Mouse (Mus musculus) layer of hippocampus, adult 9-10 months (tissue): ENCODE data around the gene Krtap10-4.
"Not testable (repeated sequence)": the region's sequence is repeated elsewhere in the genome, so short reads cannot be mapped to it uniquely, and the experiment has no call there.

Source experiments
- DNase-seq: peaks from one replicate; pipeline ENCODE4 v3.0.0; 2022; ENCODE audit warnings: low spot score

Gene Krtap10-4

DNA sequence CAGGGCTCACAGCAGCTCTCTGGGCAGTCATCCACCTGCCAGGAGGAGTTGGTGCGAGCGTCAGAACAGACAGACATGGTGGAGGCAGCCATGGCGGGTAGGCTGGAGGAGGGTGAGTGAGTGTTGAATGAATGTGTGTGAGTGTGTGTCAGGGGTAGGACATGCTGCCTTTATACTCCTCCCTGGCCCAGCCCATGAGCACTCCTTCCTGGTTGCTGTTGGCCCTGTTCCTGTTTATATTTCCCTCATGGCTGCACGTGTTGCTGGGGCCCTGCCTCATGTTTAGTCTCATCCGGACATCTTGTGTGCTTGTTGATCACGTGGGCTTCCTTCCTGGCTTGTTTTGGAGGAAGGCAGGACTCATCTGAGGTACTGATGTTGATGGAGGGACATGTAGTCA is at the start of gene Krtap10-4:
TSS of gene Krtap10-4 (minus strand) at position 145 of the 400 bp plus-strand sequence.
- DNase-seq, result no peak

DNA sequence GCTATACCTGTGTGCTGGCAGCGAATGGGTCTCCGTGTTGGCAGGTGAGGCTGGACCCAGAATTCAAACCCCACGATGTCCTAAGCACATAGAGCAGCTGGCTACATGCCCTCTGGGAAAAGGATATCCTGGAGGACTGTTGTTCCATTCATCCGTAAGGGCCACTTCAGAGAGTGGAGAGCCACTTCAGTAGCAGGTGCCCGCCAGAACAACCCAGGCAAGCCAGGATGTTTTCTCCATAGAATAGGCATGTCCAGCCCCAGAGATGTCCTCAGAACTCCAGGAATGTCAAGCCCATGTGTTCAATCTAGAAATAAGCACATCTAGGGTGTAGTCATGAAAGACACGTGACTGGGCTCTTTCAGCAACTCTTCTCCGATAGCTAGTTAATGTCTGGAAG is 42.8 kb upstream of the Krtap10-4 start:
- DNase-seq, result no peak

DNA sequence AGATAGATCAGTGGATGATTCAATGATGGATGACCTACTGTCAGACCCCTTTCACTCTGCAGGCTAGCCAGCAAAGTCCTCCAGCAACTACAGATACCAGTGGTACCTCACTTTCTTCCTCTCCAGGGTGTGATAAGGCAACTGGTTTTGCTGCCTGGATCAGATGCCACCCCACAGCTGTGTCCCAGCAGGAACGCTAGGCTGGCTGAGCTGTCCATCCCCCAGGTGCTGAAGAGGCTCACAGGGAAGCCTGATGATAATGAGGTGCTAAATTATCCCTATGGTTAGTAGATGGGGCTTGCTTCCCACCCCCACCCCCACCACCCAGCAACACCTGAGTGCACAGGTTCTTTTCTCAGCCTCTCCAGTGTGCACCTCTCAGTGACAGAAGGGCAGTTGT is 40.7 kb upstream of the Krtap10-4 start:
- no peak for DNase-seq

DNA sequence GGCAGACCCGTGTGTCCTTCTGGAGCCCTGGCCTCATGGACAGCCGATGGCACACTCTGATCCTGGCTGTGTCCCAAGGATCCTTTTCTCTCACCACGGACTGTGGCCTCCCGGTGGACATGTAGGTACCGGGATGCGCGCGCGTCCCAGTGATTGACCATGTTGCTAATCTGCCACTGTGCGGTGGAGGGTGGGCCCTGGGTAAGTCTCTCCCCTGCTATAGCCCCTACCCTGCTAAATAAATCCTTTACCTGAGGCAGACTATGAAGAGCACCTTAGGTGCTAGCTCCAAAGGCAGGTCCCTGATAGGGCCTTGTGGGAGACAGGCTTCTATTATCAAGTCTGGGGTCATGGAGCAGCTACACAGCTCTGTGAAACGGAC is 37.9 kb upstream of the Krtap10-4 start:
- DNase-seq, result no peak

DNA sequence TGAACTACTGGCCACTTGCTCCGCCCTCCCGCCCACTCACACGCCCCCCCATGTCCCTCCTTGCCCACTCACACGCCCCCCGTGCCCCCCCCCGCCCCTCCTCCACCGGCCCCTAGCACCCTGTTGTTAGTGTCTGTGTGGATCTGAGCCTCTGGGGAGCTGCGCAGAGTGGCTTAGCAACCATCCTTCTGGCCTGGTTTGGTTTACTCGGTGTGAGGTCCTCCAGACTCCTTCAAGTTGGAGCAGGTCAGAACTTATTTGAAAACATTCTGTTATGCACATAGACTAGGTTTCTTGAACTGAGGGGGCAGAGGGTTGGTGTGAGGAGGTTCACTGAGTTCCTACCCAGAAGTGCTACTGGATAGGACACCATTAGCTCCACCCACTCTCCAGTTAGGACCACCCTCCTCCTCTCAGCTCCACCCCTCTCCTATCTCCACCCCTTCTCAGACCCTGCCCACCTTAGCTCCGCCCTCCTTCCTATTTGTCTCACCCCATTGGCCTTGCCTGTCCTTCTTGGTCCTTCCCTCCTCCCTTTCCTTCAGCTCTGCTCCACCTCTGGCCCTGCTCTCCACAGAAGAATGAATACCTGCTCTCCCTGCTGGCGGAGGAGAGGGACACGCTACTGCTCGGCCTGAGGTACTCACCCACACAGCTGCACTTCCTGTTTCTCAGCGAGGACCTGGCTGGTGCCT is 37.3 kb upstream of the Krtap10-4 start:
- no peak for DNase-seq

DNA sequence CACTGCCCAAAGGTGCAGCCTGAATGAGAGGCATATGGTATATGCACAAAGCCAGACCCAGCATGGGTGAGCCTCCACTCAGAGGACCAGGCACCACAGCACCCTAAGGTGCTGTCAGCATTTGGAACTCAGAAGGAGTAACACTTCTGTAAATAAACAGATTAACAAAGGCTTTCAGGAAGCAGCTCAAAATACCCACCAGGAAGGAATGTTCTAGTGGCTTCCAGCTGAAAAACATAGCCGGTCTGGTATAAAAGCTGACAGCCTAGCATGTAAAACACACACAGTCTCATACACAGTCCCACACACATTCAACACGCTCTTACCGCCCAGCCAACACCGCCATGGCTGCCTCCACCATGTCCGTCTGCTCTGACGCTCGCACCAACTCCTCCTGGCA is 34.8 kb upstream of the Krtap10-4 start, which contains the start of gene Gm3285:
TSS of gene Gm3285 (plus strand) at position 301 of the 400 bp plus-strand sequence.
- no peak for DNase-seq

DNA sequence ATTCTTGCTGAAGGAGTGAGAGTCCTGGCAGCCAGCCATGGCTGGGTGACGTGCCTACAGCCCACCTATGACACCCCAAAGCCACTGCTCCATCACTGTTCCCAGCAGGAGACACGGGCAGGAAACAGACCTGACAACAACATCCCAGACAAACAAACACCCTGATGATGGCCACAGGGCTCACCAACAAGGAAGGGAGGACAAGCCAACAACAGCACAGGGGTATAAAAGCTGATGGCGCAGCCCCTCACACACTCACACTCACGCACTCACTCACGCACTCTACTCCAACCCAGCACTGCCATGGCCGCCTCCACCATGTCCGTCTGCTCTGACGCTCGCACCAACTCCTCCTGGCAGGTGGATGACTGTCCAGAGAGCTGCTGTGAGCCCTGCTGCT is 25.7 kb upstream of the Krtap10-4 start, which contains the start of gene Gm10318:
TSS of gene Gm10318 (plus strand) at position 301 of the 400 bp plus-strand sequence.
- no peak for DNase-seq

DNA sequence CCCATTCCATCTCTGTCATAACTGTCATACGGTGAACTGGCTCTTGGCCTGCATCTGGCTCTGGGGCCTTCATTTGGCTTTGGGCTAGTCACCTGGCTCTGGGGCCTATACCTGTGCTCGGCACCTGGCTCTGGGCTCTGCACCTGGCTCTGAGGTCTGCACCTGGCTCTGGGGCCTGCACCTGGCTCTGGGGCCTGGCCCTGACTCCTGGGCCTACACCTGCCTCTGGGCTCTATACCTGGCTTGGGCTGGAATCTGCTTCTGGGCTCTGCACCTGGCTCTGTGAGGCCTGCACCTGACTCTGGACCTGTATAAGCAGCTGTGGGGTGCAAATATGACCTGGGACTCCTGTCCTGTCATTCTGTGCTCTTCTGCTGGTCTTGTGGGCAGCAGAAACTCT is 20.6 kb upstream of the Krtap10-4 start:
- DNase-seq, result no peak

DNA sequence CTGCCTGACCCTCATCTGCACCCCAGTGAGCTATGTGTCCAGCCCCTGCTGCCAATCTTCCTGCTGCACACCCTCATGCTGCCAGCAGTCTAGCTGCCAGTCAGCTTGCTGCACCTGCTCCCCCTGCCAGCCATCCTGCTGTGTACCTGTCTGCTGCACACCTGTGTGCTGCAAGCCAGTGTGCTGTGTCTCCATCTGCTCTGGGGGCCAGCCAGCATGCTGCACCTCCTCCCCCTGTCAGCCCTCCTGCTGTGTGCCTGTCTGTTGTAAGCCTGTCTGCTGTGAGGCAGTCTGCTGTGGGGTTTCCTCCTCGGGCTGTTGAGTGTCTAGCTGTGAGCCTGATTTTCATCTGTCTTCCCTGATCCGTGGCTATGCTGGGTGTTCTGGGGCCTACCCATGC is 20.1 kb upstream of the Krtap10-4 start:
- no peak for DNase-seq

DNA sequence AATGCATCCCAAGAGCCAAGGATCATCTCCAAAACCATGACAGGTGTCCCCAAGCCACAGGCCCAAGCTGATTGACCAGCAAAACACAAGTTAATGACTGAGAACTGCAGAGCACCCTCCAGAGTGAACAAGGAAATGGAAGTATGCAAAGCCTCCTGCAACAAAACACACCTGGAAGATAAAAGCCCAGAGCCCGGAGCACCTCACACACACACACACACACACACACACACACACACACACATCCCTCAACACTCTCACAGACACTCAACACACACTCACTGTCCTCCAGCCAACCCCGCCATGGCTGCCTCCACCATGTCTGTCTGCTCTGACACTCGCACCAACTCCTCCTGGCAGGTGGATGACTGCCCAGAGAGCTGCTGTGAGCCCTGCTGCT is 19.6 kb upstream of the Krtap10-4 start, which contains the start of gene Gm36176:
TSS of gene Gm36176 (plus strand) at position 301 of the 400 bp plus-strand sequence.
- DNase-seq, result no peak

DNA sequence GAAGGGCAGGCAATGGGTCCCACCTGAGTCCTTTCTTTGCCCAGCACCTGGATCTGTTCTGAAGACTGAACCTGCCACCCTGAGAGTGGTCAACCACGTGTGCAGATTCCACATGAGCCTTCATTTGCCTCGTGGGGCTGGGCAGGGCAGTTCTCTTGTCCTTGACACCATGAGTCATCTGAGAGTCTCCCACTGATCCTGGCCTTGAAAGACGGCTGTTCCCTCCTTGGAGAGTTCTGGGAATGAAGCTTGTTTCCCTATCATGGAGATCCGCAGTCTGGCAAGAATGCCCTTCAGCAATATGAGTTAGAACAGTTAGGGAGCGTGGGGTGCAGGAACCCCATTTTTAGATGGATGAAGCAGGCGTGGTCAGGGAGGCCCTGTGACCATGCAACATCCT is 12.1 kb upstream of the Krtap10-4 start:
- DNase-seq, result no peak

DNA sequence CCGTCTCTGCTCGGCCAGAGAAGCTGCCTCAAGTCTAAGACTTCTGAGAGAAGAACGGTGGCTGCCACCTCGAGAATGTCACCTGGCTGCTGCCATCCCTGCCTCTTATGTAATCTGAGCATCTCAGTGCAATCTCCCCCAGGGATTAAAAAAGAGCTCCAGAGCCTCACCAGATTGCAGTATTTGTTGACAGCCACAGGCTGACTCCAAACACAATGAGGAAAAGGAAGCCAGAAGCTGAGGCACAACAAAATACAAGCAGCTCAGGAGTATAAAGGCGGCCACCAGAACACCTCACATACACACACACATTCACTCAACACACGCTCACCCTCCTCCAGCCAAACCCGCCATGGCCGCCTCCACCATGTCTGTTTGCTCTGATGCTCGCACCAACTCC is 8.8 kb upstream of the Krtap10-4 start, which contains the start of gene Krtap10-10:
TSS of gene Krtap10-10 (plus strand) at position 301 of the 400 bp plus-strand sequence.
- DNase-seq, result no peak

DNA sequence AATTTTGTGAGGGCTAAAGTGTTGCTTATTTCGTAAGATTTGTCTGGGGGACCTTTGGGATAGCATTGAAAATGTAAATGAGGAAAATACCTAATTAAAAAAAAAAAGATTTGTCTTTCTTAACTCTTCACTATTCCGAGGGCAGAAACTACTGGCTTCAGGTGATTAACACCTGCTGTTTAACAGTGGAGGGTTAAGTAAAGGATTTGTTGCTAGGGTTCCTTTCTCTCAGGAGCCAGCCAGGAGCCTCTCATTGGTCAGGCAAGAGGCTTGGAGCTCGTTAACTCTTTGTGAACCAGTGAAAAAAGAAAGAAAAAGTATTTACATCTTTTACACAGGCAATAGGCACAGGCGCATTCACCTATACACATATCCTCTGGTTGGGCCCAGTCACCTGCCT is 7.7 kb downstream of the Krtap10-4 start:
- no peak for DNase-seq

DNA sequence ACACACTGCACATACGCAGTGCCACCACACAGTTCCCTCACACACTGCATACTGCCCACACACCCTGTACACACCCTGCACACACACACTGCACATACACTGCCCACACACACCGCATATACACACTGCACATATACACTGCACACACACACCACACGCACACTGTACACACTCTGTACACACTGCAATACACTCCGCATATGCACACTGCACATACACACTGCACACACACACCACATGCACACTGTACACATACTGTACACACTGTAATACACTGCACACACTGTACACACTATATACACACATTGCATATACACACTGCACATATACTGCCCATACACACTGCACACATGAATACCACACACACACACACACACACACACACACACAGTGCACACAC is 8.4 kb downstream of the Krtap10-4 start:
- DNase-seq, result no peak

DNA sequence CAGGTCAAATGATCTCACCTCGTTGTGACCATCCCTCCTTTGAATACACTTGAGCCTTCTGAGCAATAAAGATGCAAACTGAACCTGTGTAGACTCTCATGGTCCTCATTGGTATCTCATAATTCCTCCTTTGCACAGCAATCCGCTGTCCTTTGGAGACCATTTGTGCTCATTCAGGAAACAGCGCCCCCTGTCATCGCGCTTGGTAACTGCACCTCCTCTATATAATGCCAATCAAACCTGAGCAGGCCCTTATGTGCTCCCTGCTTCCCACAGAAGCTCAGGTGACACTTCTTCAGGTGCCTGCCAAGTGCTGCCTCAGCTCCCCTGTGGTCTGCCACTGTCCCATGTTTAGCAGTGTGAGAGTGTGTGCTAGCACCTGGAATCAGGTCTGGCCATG is 11.4 kb downstream of the Krtap10-4 start:
- DNase-seq, result no peak

DNA sequence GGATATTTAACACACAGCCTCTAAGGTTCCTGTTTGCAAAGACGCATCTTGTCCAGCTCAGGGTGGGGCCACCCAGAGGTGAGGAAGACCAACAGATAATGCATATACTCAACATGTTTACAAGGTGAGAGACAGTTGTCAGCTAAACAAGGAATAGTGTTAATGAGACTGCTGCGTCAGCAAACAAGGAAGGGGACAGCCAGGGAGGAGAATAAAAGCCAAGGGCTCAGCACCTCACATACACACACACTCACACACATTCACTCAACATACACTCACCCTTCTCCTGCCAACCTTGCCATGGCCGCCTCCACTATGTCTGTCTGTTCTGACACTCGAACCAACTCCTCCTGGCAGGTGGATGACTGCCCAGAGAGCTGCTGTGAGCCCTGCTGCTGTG is 12.5 kb downstream of the Krtap10-4 start, which contains the start of gene Gm2696:
TSS of gene Gm2696 (plus strand) at position 301 of the 400 bp plus-strand sequence.
- DNase-seq, result no peak

DNA sequence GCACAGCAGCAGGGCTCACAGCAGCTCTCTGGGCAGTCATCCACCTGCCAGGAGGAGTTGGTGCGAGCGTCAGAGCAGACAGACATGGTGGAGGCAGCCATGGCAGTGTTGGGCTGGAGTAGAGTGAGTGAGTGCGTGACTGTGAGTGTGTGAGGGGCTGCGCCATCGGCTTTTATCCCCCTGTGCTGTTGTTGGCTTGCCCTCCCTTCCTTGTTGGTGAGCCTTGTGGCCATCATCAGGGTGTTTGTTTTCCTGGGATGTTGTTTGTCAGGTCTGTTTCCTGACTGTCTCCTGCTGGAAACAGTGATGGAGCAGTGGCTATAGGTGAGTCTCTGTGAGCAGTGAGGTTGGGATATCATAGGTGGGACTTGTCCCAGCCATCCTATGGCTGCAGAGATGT is 15.2 kb downstream of the Krtap10-4 start, which contains the start of gene Gm9507:
TSS of gene Gm9507 (minus strand) at position 101 of the 400 bp plus-strand sequence.
- DNase-seq, result no peak

DNA sequence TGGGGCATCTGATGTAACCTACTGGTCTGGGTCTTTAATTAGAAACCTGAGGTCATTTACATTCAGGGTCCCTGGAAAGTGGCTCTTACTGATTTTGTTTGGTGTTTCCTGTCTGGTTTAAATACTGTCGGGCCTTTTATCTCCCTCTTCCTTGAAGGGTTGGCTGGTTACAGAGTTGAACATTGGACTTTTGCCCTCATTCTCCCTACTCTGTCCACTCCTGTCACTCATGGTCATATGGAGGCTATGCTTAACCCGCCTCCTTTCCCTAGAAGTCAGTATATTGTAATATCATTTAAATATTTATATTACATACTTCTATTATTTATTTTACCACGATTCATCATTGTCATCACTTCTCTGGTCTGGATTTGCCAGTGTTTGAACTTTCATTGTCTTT is 22.8 kb downstream of the Krtap10-4 start:
- no peak for DNase-seq

DNA sequence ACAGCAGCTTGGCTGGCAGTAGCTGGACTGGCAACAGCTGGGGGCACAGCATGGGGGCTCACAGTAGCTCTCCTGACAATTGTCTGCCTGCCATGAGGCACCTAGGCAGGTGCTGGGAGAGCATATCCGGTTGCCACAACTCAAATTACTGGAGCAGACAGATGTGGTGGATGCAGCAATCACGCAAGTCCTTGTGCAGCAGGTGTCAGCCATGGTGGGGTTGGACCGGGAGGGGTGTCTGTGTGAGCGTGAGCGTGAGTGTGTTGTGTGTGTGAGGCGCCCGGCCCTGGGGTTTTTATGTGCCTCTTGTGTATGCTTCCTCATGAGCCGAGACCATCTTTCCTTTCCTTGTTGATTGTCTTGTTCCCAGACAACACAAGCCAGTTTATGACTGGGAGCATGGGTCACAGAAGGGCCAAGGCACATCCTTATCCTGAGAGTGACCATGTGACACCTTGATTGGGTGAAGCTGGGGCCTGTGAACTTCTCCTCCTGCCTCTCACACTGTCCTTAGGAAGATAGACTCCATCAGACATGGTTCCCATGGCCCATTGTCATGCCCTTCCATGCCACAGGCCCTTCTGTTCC is 27.9 kb downstream of the Krtap10-4 start, which contains the start of gene Gm19668:
TSS of gene Gm19668 (minus strand) at position 213 of the 588 bp plus-strand sequence.
- no peak for DNase-seq

DNA sequence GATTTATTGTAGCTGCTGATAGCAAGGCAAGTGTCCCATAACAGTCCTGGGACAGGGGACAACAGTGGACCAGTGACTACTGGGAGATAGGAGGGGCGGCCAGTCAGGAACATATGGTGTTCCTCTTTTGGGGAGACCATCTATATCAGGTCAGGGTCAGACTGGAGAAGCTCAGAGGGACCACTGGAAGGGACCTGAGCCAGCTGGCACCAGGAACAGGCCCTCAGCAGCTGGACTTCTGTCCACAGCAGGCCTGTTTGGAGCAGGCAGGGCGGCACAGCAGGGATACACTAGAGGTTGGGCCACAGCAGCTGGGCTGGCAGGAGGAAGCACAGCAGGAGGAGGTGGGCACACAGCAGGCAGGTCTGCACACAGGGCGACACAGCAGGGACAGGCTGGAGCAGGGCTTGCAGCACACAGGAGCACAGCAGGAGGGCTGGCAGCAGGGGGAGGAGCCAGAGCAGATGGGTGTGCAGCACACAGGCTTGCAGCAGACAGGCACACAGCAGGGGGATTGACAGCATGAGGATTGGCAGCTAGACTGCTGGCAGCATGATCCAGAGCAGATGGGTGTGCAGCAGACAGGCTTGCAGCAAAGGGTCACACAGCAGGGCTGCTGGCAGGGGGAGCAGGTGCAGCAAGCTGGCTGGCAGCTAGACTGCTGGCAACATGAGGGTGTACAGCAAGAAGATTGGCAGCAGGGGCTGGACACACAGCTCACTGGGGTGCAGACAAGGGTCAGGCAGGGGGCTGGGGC is 28.6 kb downstream of the Krtap10-4 start:
- DNase-seq, result not testable (repeated sequence)

DNA sequence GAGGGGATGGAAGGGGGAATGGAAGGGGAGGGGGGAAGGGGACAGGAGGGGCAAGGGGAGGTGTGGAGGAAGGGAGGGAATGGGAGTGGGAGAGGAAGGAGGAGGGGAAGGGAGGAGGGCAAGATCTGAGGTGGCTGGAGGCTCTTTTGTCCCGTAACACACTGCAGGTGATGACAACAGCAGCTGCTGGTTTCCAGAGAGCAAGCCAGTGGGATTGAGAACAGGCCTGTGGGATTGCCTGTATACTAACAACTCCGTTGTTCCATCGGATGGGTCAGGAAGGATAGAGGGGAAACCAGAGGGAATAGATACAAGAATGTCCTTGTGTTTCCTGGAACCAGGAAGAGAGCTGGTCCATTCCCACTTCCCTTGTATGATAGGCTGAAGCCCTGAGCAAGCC is 29.2 kb downstream of the Krtap10-4 start:
- no peak for DNase-seq

DNA sequence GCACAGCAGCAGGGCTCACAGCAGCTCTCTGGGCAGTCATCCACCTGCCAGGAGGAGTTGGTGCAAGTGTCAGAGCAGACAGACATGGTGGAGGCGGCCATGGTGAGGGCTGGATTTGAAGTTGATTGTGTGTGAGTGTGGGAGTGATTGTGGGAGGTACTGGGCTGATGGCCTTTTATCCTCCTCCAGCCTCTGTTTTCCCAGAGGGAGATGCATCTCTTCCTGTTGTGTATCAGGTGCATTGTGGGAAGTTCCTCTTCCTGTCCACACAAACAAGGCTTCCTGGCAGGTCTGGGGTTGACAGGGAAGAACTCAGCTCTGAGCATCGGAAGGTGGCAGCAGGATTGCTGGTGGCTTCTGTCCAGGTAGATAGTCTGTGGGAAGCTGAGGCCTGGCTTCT is 31.9 kb downstream of the Krtap10-4 start, which contains the start of gene Gm9639:
TSS of gene Gm9639 (minus strand) at position 101 of the 400 bp plus-strand sequence.
- no peak for DNase-seq
